Mouse (Mus musculus): ENCODE measurements around the gene Cebpb. TPM values are rescaled to one million over a fixed set of nuclear protein-coding genes. Genes with fewer than 3 reads are reported as not detected.

Gene Cebpb
- polyA plus RNA-seq, 1 experiment from 2014 or later = 0.88 TPM

DNA sequence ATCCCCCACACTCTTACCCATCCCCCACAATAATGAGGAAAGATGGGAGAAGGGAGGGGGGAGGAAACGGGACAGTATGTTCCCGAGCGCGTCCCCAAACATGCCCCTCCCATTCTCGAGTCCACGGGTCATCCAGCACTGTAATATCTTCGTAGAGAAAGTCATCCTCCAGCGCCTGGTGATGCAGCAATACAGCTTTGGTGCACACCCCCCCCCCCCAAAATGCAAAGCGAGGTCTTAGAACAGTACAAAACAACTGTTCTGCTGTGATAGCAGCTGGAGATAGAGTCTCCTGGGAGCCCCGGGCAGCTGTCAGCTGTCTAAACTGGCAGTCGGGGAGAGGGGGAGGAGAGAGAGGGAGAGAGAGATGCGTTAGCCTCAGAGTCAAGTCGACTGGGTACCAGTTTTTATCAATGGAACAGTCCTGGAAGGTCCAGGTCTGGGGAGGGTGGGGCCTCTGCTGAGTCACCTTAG, 16.5 kb upstream of the Cebpb start:
- no peaks in the 10 kb centered on the region for H3K36me3 ChIP-seq
- no peak overlapping the region for H3K4me3 ChIP-seq
- H3K4me2 ChIP-seq = peak overlapping the region; percentile 34
- 18% methylated on average over 13 of the region's 13 CpGs for WGBS
- no peak overlapping the region for H3K9ac ChIP-seq
- H3K4me1 ChIP-seq (replicated peaks) = peaks cover 6% of the 10 kb centered on the region
- H3K27me3 ChIP-seq = no peaks in the 10 kb centered on the region
- H3K9me3 ChIP-seq = no peaks in the 10 kb centered on the region
- H3K27ac ChIP-seq = no peak overlapping the region
- ATAC-seq (ENCODE audit: low FRiP score) = peak; percentile 57; the same call in 1 of the 2 replicates

DNA sequence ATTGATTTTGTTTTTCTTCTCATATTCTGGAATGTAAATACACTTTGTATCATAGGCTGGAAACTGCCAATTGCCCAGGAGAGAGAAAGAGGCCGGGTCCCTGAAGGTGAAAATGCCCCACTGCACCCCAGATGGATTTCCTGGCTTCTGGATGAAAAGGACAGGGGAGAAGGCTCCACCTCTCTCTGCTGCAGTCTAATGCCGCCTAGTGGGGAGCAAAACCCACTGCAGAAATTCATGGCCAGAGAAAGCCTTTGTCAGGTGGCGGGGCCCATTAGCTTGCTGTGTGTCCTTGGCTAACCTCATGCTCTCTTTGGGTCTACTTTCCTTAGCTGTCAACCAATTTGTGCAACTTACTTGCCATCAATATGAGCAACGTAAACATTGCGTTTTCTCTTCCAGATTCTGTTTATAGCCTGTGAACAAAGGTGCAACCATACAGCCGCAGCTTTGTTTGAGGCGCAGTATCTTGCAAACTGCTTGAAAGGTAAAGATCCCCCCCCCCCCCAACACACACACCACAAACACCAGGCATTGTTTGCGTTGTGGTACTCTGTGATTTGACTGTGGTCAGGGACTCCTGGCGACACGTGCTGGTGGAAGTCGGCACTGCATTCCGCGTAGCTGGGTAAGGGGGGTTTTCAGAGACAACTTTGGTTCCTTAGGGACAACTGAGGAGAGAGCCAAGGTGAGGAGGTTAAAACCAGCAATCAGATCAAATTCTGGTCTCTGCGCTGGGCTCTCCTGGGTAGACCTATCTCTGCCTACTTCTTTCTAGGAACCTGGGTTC, 13.4 kb upstream of the Cebpb start:
- Histone ChIP-seq H3K9me3 (no peaks in the 10 kb centered on the region), H3K4me3 (no peak overlapping the region), H3K36me3 (no peaks in the 10 kb centered on the region), H3K27ac (no peak overlapping the region), H3K9ac (no peak overlapping the region), H3K4me1 (replicated peaks) (peaks cover 6% of the 10 kb centered on the region), H3K27me3 (no peaks in the 10 kb centered on the region), H3K4me2 (no peak overlapping the region)
- WGBS = 42% methylated on average over 14 of the region's 14 CpGs
- ATAC-seq (ENCODE audit: low FRiP score) = no peak

DNA sequence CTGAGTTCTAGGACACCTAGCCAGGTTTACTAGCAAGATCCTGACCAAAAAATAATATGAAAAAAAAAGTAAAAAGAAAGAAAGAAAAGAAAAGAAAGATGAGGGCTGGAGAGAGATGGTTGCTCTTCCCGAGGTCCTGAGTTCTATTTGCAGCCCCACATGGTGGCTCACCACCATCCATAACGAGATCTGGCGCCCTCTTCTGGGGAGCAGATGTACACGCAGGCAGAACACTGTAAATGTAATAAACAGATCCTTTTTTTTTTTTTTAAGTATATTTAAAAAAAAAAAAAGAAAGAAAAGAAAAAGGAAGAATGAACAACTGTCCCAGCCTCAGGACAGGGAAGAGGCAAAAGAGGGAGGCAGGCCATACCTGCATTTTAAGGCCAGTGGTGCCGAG, 10.1 kb upstream of the Cebpb start:
- no peak for ATAC-seq (ENCODE audit: low FRiP score)
- H3K27ac ChIP-seq = no peak overlapping the region
- H3K27me3 ChIP-seq = no peaks in the 10 kb centered on the region
- no peaks in the 10 kb centered on the region for H3K4me1 ChIP-seq (replicated peaks)
- WGBS = 50% methylated on average over 5 of the region's 5 CpGs
- H3K4me2 ChIP-seq = no peak overlapping the region
- no peak overlapping the region for H3K4me3 ChIP-seq
- H3K9ac ChIP-seq = no peak overlapping the region
- no peaks in the 10 kb centered on the region for H3K36me3 ChIP-seq
- no peaks in the 10 kb centered on the region for H3K9me3 ChIP-seq

DNA sequence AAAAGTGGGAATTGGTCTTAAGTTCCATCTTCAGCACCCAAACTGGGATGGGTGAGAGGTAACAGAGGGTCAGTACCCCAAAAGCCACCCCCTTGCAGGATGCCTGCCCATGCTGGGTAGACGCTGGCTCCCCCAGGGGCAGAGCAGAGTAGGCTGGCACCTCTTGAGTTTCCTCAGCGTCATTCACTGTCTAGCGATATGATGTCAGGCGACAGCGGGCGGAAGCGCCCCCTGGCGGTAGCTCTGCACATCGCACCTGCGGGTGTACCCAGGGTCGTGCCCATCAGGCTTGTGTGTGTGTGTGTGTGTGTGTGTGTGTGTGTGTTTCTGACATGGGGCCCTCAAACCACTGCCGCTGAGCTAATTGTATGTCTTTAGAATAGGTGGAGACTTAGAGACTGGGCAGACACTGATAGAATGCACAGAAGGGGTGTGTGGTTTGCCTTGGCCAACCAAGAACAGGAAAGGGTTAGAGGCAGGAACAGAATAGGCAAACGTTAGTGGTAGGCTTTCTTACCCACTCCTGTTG, 8.7 kb upstream of the Cebpb start:
- Histone ChIP-seq H3K9me3 (no peaks in the 10 kb centered on the region), H3K9ac (no peak overlapping the region), H3K36me3 (no peaks in the 10 kb centered on the region), H3K4me1 (replicated peaks) (no peaks in the 10 kb centered on the region), H3K4me2 (no peak overlapping the region), H3K27ac (no peak overlapping the region), H3K27me3 (peaks cover 4% of the 10 kb centered on the region; the same call in 1 of the 2 replicates), H3K4me3 (no peak overlapping the region)
- ATAC-seq (ENCODE audit: low FRiP score) = peak; percentile 59; the same call in 1 of the 2 replicates
- WGBS = 4% methylated on average over 13 of the region's 13 CpGs

DNA sequence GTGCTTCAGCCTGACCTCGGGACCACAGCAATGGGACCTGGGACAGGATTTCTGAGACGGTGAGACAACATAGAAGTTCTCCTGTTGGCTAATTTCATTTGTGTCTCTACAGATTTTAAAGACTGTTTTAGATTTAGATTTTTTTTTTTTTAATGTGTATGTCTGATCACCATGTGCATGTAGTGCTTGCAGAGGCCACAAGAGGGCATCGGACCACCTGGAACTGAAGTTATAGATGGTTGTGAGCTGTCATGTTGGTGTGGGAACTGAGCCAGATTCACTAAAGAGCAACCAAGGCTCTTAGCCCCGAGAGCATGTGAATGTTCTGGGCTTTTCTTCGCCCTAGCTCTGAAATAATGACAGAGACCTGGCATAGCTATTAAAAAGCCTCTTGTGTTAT, 8.1 kb upstream of the Cebpb start:
- Histone ChIP-seq H3K27ac (no peak overlapping the region), H3K27me3 (peaks cover 8% of the 10 kb centered on the region; the same call in 1 of the 2 replicates), H3K36me3 (no peaks in the 10 kb centered on the region), H3K9ac (no peak overlapping the region), H3K9me3 (no peaks in the 10 kb centered on the region), H3K4me2 (no peak overlapping the region), H3K4me1 (replicated peaks) (no peaks in the 10 kb centered on the region), H3K4me3 (no peak overlapping the region)
- WGBS = 52% methylated on average over 5 of the region's 5 CpGs
- no peak for ATAC-seq (ENCODE audit: low FRiP score)

DNA sequence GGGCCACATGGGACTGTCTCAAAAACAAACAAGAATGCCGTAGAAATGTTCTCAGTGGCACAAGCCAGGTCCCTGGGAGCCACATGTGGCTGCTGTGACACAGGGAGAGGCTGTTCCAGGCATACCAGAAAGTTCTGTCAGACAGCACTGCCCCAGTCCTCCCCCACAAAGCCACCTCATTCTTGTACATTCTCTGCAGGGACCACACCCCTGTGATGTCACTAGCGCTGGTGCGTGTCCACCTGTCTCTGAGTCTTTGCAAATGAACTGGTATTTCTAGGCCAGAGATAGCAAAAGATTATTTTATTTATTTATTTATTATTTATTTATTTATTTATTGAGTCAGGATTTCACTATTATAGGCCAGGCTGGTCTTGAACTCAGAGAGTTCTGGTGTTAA, 5.0 kb upstream of the Cebpb start:
- Histone ChIP-seq H3K36me3 (no peaks in the 10 kb centered on the region), H3K9me3 (no peaks in the 10 kb centered on the region), H3K27me3 (peaks cover 39% of the 10 kb centered on the region), H3K4me1 (replicated peaks) (peaks cover 6% of the 10 kb centered on the region), H3K4me3 (no peak overlapping the region), H3K27ac (no peak overlapping the region), H3K4me2 (no peak overlapping the region), H3K9ac (no peak overlapping the region)
- 84% methylated on average over 3 of the region's 3 CpGs for WGBS
- no peak for ATAC-seq (ENCODE audit: low FRiP score)

DNA sequence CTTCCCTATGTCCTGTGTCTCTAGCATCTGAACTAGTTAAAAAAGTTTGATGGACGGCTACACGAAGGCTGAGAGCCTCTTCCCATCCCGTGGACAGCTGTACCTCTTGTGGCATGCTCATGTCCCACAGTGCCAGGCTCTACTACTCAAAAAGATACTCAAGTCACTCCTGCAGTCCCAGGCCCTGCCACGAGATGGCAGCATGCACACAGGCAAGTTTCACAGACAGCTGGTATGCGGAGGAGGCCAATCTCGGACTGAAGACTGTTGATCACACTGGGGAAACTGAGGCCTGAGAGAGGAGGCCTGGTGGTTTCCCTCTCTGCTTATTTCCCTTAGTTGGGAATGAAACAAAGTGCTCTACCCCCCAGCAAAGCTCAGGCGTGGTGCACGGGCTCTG, 3.6 kb upstream of the Cebpb start:
- H3K9ac ChIP-seq = no peak overlapping the region
- ATAC-seq (ENCODE audit: low FRiP score) = no peak
- no peak overlapping the region for H3K4me3 ChIP-seq
- H3K4me2 ChIP-seq = no peak overlapping the region
- peaks cover 52% of the 10 kb centered on the region for H3K27me3 ChIP-seq
- WGBS = 8% methylated on average over 8 of the region's 8 CpGs
- H3K27ac ChIP-seq = no peak overlapping the region
- H3K9me3 ChIP-seq = no peaks in the 10 kb centered on the region
- H3K36me3 ChIP-seq = no peaks in the 10 kb centered on the region
- peaks cover 18% of the 10 kb centered on the region for H3K4me1 ChIP-seq (replicated peaks)

DNA sequence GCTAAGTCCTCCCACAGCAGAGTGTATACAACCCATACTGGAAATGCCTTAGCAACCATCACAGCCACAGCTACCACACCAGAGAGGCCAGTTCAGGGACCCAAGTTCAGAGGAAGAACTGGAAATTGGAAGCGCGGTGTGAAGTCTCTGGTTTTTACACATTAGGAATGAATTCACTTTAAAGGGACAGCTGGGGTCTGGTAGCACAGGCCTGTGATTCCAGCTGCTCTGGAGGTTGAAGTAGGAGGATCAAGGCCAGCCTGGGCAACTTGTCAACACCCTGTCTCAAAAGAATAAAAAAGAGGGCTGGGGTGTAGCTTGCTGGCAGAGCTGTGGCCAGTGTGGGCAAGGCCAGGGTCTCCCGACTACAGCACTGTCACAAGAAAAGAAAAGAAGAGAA, 2.9 kb upstream of the Cebpb start:
- Histone ChIP-seq H3K4me3 (no peak overlapping the region), H3K4me2 (no peak overlapping the region), H3K36me3 (no peaks in the 10 kb centered on the region), H3K4me1 (replicated peaks) (peaks cover 21% of the 10 kb centered on the region), H3K27me3 (peaks cover 59% of the 10 kb centered on the region), H3K9me3 (no peaks in the 10 kb centered on the region), H3K27ac (no peak overlapping the region), H3K9ac (no peak overlapping the region)
- 80% methylated on average over 3 of the region's 3 CpGs for WGBS
- no peak for ATAC-seq (ENCODE audit: low FRiP score)

DNA sequence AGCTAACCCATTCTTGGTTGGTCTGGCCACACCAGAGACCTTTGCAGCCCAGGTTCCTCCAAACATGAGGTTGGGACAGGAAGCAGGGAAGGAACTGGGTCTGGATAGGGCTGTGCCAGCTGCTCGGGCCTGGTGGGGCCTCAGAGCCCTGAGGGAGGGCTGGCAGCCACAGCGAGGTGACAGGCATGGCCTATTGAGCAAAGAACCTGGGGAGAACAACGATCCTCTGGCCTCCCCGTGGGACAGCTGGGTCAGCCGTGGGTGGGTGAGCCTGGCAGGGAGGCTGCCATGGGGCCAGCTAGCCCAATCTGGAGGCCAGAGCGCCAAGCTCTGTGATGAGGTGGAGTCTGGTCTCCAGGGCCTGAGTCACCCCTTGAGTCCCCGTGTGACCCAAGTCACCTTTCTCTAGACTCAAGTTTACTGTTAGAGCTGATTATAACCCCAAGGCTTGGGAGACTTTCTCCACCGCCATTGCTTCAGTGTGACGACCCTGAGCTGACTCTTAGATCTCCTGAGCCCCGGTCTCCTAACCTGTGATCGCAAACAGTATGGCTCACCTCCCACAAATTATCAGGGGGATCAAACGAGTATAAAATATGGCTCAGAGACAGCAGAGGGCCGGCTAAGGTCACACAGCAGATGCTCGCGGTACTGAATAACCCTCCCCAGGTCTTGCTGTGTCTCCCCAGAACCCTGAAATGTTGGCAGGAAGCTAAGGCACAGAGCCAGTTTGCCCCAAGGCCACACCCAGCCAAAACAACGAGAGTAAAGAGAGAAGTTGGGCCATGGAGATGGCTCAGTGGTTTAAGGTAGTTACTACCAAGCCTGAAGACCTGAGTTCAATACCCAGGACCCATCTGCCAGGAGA, 2.1 kb upstream of the Cebpb start:
- peaks cover 66% of the 10 kb centered on the region for H3K27me3 ChIP-seq
- H3K4me2 ChIP-seq = no peak overlapping the region
- no peak for ATAC-seq (ENCODE audit: low FRiP score)
- H3K4me3 ChIP-seq = no peak overlapping the region
- no peak overlapping the region for H3K27ac ChIP-seq
- H3K9me3 ChIP-seq = no peaks in the 10 kb centered on the region
- no peak overlapping the region for H3K9ac ChIP-seq
- peaks cover 21% of the 10 kb centered on the region for H3K4me1 ChIP-seq (replicated peaks)
- 82% methylated on average over 16 of the region's 16 CpGs for WGBS
- H3K36me3 ChIP-seq = no peaks in the 10 kb centered on the region

DNA sequence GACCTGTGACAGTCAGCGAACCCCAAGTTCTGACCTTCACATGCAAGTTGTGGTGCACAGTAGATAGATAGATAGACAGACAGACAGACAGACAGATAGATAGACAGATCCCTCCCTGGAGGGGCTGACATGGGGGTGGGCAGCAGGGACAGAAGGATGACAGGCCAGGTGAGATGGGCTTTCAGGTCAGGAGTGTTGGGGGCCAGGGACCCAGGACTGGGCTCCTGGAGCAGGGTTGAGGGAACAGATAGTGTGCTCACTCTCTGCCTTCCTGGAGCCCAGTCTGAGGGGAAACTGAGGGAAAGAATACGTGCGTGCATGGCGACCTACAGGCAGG, 1.5 kb upstream of the Cebpb start:
- Histone ChIP-seq H3K27ac (no peak overlapping the region), H3K27me3 (peaks cover 72% of the 10 kb centered on the region), H3K4me2 (no peak overlapping the region), H3K9ac (no peak overlapping the region), H3K4me1 (replicated peaks) (peaks cover 21% of the 10 kb centered on the region), H3K36me3 (no peaks in the 10 kb centered on the region), H3K9me3 (no peaks in the 10 kb centered on the region), H3K4me3 (no peak overlapping the region)
- WGBS = 74% methylated on average over 4 of the region's 4 CpGs
- ATAC-seq (ENCODE audit: low FRiP score) = no peak

DNA sequence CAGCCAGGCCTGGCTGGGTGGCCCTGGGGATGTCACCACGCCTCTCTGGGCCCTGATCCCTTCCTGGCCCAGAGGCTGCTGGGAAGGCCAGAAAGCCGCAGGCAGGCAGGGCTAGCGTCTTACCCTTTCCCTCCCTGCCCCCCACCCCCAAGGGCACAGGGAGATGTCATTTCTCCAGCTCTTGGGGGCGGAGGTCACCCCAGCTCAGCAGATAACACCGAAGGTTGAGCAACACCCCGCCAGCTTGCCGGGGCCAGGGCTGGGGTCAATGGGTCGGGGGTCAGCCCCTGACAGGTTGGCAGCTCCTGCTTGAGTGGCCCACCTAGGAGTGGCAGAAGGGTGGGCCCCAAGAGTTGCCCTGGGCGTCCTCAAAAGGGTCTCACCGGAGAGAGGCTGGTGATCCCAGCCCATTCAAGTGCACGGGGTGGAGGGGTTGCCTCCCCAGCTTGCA, 1.0 kb upstream of the Cebpb start:
- H3K4me2 ChIP-seq = no peak overlapping the region
- H3K36me3 ChIP-seq = no peaks in the 10 kb centered on the region
- 46% methylated on average over 11 of the region's 11 CpGs for WGBS
- H3K4me1 ChIP-seq (replicated peaks) = peaks cover 21% of the 10 kb centered on the region
- H3K27ac ChIP-seq = no peak overlapping the region
- no peak for ATAC-seq (ENCODE audit: low FRiP score)
- peaks cover 77% of the 10 kb centered on the region for H3K27me3 ChIP-seq
- H3K9me3 ChIP-seq = no peaks in the 10 kb centered on the region
- H3K9ac ChIP-seq = no peak overlapping the region
- H3K4me3 ChIP-seq = no peak overlapping the region

DNA sequence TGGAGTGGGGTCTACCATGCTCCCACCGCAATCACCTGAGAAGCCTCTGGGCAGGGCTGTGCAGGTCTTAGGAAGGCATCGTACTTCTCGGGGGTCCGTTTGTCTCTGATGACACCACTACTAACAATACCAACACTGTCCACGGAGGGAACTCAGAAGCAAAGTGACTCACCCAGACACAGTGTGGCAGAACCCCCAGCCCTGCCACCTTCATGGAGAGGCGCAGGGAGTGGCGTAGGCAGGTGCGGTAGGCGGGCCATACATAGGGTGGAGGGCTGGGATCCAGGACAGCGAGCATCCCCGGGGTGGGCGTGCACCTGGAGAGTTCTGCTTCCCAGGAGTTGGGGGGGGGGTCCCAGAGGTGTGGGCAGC, 603 bp upstream of the Cebpb start:
- Histone ChIP-seq H3K36me3 (no peaks in the 10 kb centered on the region), H3K9ac (peak overlapping the region; percentile 69), H3K4me3 (peak overlapping the region; percentile 62), H3K4me2 (peak overlapping the region; percentile 84), H3K27ac (no peak overlapping the region), H3K27me3 (peaks cover 81% of the 10 kb centered on the region), H3K4me1 (replicated peaks) (peaks cover 21% of the 10 kb centered on the region), H3K9me3 (no peaks in the 10 kb centered on the region)
- ATAC-seq (ENCODE audit: low FRiP score) = peak; percentile 30; the same call in 1 of the 2 replicates
- 28% methylated on average over 12 of the region's 12 CpGs for WGBS

Data from hindbrain, embryonic 13.5 days (tissue).